Mouse (Mus musculus) heart, embryonic 15.5 days (tissue): ENCODE measurements around the gene Aldh5a1. TPM values are rescaled to one million over a fixed set of nuclear protein-coding genes. Genes with fewer than 3 reads are reported as not detected.

Source experiments
- ATAC-seq: fragments of 200-750 bp; cut with Nextera tagmentation; replicated peaks from 2 replicates; pipeline ENCODE4 v1.8.0; 2017; ENCODE audit warnings: low read depth, moderate TSS enrichment; ENCODE audit not compliant: insufficient number of reproducible peaks, insufficient read depth, low FRiP score
- H3K27ac ChIP-seq: fragments of 300-500 bp; sonication (generic); 2 replicates; pipeline ENCODE4 v1.5.1; 2015; ENCODE audit warnings: mild to moderate bottlenecking, inconsistent platforms
- H3K27me3 ChIP-seq: fragments of 300-500 bp; sonication (generic); 2 replicates; pipeline ENCODE4 v1.6.1; 2015; ENCODE audit warnings: inconsistent platforms
- H3K36me3 ChIP-seq: fragments of 300-500 bp; sonication (generic); 2 replicates; pipeline ENCODE4 v1.6.1; 2015; ENCODE audit warnings: mild to moderate bottlenecking, inconsistent platforms
- H3K4me1 ChIP-seq: fragments of 300-500 bp; sonication (generic); replicated peaks from 2 replicates; pipeline ENCODE4 v1.6.1; 2015; ENCODE audit warnings: inconsistent platforms
- H3K4me2 ChIP-seq: fragments of 300-500 bp; sonication (generic); 2 replicates; pipeline ENCODE4 v1.6.1; 2015; ENCODE audit warnings: inconsistent platforms, mild to moderate bottlenecking, moderate library complexity
- H3K4me3 ChIP-seq: fragments of 300-500 bp; sonication (generic); 2 replicates; pipeline ENCODE4 v1.5.1; 2015; ENCODE audit warnings: mild to moderate bottlenecking, inconsistent platforms
- H3K9ac ChIP-seq: fragments of 300-500 bp; sonication (generic); 2 replicates; pipeline ENCODE4 v1.6.1; 2015; ENCODE audit warnings: mild to moderate bottlenecking, inconsistent platforms
- H3K9me3 ChIP-seq: fragments of 300-500 bp; sonication (generic); replicated peaks from 2 replicates; pipeline ENCODE4 v1.6.1; 2016; ENCODE audit warnings: inconsistent platforms
- WGBS: fragments of 180-500 bp; shearing (Covaris S2); methylation state at CpG from one replicate; pipeline ENCODE4 v1.1.7; 2015; ENCODE audit warnings: mixed read lengths; 5-methylcytosine and 5-hydroxymethylcytosine counted together
- polyA plus RNA-seq: library from polyadenylated mRNA; unstranded; fragments of >200 nt; fragmentation: Nextera tagmentation; extraction: Ambion mirVana; gene quantifications from 2 replicates; pipeline ENCODE4 v1.2.1, GENCODE M21; 2015

Gene Aldh5a1
- polyA plus RNA-seq, 1 experiment from 2014 or later = 12.6 TPM

- ATAC-seq = peak; percentile 76; the same call in 1 of the 2 replicates
- WGBS = 46% methylated on average over 6 of the region's 6 CpGs
- H3K4me1 ChIP-seq = peaks cover 3% of the 10 kb centered on the region; the same call in 1 of the 2 replicates
- H3K27me3 ChIP-seq = no peaks in the 10 kb centered on the region
- H3K4me3 ChIP-seq = no peak overlapping the region
- peak overlapping the region; percentile 37 for H3K27ac ChIP-seq
- no peaks in the 10 kb centered on the region for H3K9me3 ChIP-seq
- H3K9ac ChIP-seq = no peak overlapping the region
- H3K36me3 ChIP-seq = no peaks in the 10 kb centered on the region
- H3K4me2 ChIP-seq = no peak overlapping the region
Measured at GRCm38 (mm10) chr13:24903412-24903811, 34.0 kb downstream of the Aldh5a1 start.

GRCm38 (mm10) chr13:24901916-24902315, 35.5 kb downstream of the Aldh5a1 start:
- ATAC-seq = no peak
- Histone ChIP-seq H3K9me3 (no peaks in the 10 kb centered on the region), H3K4me2 (no peak overlapping the region), H3K4me1 (peaks cover 3% of the 10 kb centered on the region; the same call in 1 of the 2 replicates), H3K36me3 (no peaks in the 10 kb centered on the region), H3K27me3 (no peaks in the 10 kb centered on the region), H3K27ac (no peak overlapping the region), H3K4me3 (no peak overlapping the region), H3K9ac (no peak overlapping the region)
- 85% methylated on average over 2 of the region's 2 CpGs for WGBS

- Histone ChIP-seq H3K9me3 (no peaks in the 10 kb centered on the region), H3K9ac (no peak overlapping the region), H3K4me1 (no peaks in the 10 kb centered on the region), H3K27me3 (no peaks in the 10 kb centered on the region), H3K4me2 (no peak overlapping the region), H3K4me3 (no peak overlapping the region), H3K36me3 (no peaks in the 10 kb centered on the region), H3K27ac (no peak overlapping the region)
- 77% methylated on average over 2 of the region's 2 CpGs for WGBS
- no peak for ATAC-seq
Measured at GRCm38 (mm10) chr13:24893880-24894279, 43.6 kb downstream of the Aldh5a1 start.

GRCm38 (mm10) chr13:24892516-24892915, 44.9 kb downstream of the Aldh5a1 start:
- WGBS = 85% methylated on average over 3 of the region's 3 CpGs

GRCm38 (mm10) chr13:24889554-24889953, 47.9 kb downstream of the Aldh5a1 start:
- H3K4me3 ChIP-seq = no peak overlapping the region
- H3K9me3 ChIP-seq = no peaks in the 10 kb centered on the region
- no peaks in the 10 kb centered on the region for H3K4me1 ChIP-seq
- ATAC-seq = no peak
- H3K27ac ChIP-seq = no peak overlapping the region
- H3K27me3 ChIP-seq = no peaks in the 10 kb centered on the region
- H3K4me2 ChIP-seq = no peak overlapping the region
- no peaks in the 10 kb centered on the region for H3K36me3 ChIP-seq
- no peak overlapping the region for H3K9ac ChIP-seq
- 49% methylated on average over 1 of the region's 1 CpGs for WGBS

More at GRCm38 (mm10) chr13:24892516-24892915, 44.9 kb downstream of the Aldh5a1 start:
- Histone ChIP-seq H3K4me3 (no peak overlapping the region), H3K9me3 (no peaks in the 10 kb centered on the region), H3K4me2 (no peak overlapping the region), H3K4me1 (no peaks in the 10 kb centered on the region), H3K27me3 (no peaks in the 10 kb centered on the region), H3K36me3 (no peaks in the 10 kb centered on the region), H3K27ac (no peak overlapping the region), H3K9ac (no peak overlapping the region)
- ATAC-seq = no peak

GRCm38 (mm10) chr13:24882411-24882810, 55.0 kb downstream of the Aldh5a1 start:
- no peak overlapping the region for H3K9ac ChIP-seq
- WGBS = 94% methylated on average over 6 of the region's 6 CpGs
- H3K4me2 ChIP-seq = no peak overlapping the region
- H3K36me3 ChIP-seq = no peaks in the 10 kb centered on the region
- no peak for ATAC-seq
- H3K4me3 ChIP-seq = no peak overlapping the region
- no peaks in the 10 kb centered on the region for H3K4me1 ChIP-seq
- H3K9me3 ChIP-seq = no peaks in the 10 kb centered on the region
- no peak overlapping the region for H3K27ac ChIP-seq
- no peaks in the 10 kb centered on the region for H3K27me3 ChIP-seq

- Histone ChIP-seq H3K36me3 (no peaks in the 10 kb centered on the region), H3K4me2 (no peak overlapping the region), H3K27ac (no peak overlapping the region), H3K4me3 (no peak overlapping the region), H3K27me3 (no peaks in the 10 kb centered on the region), H3K9me3 (no peaks in the 10 kb centered on the region), H3K9ac (no peak overlapping the region), H3K4me1 (no peaks in the 10 kb centered on the region)
- no peak for ATAC-seq
- WGBS = 84% methylated on average over 5 of the region's 5 CpGs
Measured at GRCm38 (mm10) chr13:24880704-24881103, 56.8 kb downstream of the Aldh5a1 start.

- H3K36me3 ChIP-seq = no peaks in the 10 kb centered on the region
- H3K9me3 ChIP-seq = no peaks in the 10 kb centered on the region
- no peaks in the 10 kb centered on the region for H3K27me3 ChIP-seq
- no peak for ATAC-seq
- WGBS = 69% methylated on average over 6 of the region's 6 CpGs
- no peak overlapping the region for H3K4me3 ChIP-seq
- H3K9ac ChIP-seq = no peak overlapping the region
- H3K4me2 ChIP-seq = no peak overlapping the region
- H3K4me1 ChIP-seq = no peaks in the 10 kb centered on the region
- no peak overlapping the region for H3K27ac ChIP-seq
Measured at GRCm38 (mm10) chr13:24880208-24880607, 57.3 kb downstream of the Aldh5a1 start.

GRCm38 (mm10) chr13:24879359-24880040, 58.0 kb downstream of the Aldh5a1 start:
- 87% methylated on average over 15 of the region's 15 CpGs for WGBS
- Histone ChIP-seq H3K36me3 (no peaks in the 10 kb centered on the region), H3K27ac (no peak overlapping the region), H3K4me3 (no peak overlapping the region), H3K27me3 (no peaks in the 10 kb centered on the region), H3K9me3 (no peaks in the 10 kb centered on the region), H3K4me1 (no peaks in the 10 kb centered on the region), H3K9ac (no peak overlapping the region), H3K4me2 (no peak overlapping the region)
- no peak for ATAC-seq

GRCm38 (mm10) chr13:24868233-24868632, 69.2 kb downstream of the Aldh5a1 start:
- no peaks in the 10 kb centered on the region for H3K9me3 ChIP-seq
- no peaks in the 10 kb centered on the region for H3K4me1 ChIP-seq
- H3K36me3 ChIP-seq = no peaks in the 10 kb centered on the region
- 80% methylated on average over 7 of the region's 7 CpGs for WGBS
- no peak overlapping the region for H3K4me2 ChIP-seq
- no peaks in the 10 kb centered on the region for H3K27me3 ChIP-seq
- no peak overlapping the region for H3K27ac ChIP-seq
- H3K9ac ChIP-seq = no peak overlapping the region
- no peak overlapping the region for H3K4me3 ChIP-seq
- ATAC-seq = no peak

- Histone ChIP-seq H3K27ac (no peak overlapping the region), H3K4me1 (no peaks in the 10 kb centered on the region), H3K27me3 (no peaks in the 10 kb centered on the region), H3K9ac (no peak overlapping the region), H3K4me3 (no peak overlapping the region), H3K9me3 (no peaks in the 10 kb centered on the region), H3K4me2 (no peak overlapping the region), H3K36me3 (no peaks in the 10 kb centered on the region)
- ATAC-seq = no peak
- 86% methylated on average over 10 of the region's 10 CpGs for WGBS
Measured at GRCm38 (mm10) chr13:24867789-24868188, 69.7 kb downstream of the Aldh5a1 start.
